Mouse (Mus musculus): ENCODE measurements at regions not wholly inside any gene's neighbourhood (a gene's known extent, or its start where the extent isn't known, plus 50 kb on each side); places are given as distances from the start of the nearest gene placed in this dataset.

DNA sequence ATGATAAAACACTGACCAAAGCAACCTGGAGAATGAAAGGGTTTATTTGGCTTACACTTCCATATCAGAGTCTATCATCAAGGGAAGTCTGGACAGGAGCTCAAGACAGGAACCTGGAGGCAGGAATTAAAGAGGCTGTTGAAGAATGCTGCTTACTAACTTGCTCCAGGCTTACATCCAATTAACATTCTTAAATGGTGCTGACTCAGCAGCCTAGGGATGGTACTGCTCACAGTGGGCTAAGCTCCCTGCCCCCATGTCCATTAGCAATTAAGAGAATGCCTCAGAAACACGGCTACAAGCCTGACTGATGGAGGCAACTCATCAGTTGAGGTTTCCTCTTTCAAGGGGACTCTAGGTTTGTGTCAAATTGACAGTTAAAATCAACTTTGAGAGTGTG, 153.3 kb upstream of the Jun start:
- no peaks in the 10 kb centered on the region for H3K36me3 ChIP-seq (ENCODE audit: control insufficient read depth, insufficient read depth, low read length)
- H3K4me1 ChIP-seq (ENCODE audit: control insufficient read depth, insufficient read depth, low read length), result no peaks in the 10 kb centered on the region
- H3K27ac ChIP-seq (ENCODE audit: control insufficient read depth, insufficient read depth, low read depth, low read length), result no peak overlapping the region
- TF ChIP-seq POLR2A (IDR thresholded peaks at IDR 0.05; ENCODE audit: control insufficient read depth, low read depth, low read length) (no peak), CTCF (IDR thresholded peaks at IDR 0.05; ENCODE audit: control insufficient read depth, insufficient read depth, insufficient replicate concordance, low read depth, low read length) (no peak)
- no peak overlapping the region for H3K4me3 ChIP-seq (ENCODE audit: control insufficient read depth, low read depth, low read length)
- H3K27me3 ChIP-seq (ENCODE audit: control insufficient read depth, insufficient read depth, low read length), result no peaks in the 10 kb centered on the region

DNA sequence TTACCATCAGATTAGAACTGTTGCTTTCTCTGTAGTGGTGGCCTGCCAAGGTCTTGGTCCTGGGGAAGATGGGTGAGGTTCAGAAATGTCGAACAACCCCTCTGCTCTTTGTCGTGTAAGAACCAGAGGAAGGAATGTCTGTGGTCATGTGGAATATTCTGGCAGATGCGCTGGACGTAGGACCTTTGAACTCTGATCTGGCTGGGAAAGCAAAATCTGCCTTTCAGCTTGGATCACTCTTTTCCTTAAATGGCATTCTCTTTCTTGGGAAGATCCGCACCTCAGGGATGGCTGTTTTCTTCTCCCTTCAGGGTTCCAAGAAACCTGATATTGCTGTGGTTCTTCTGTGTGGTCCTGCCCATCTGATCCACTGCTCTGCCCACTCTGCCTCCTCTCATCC, 155.8 kb upstream of the Jun start:
- Histone ChIP-seq H3K36me3 (ENCODE audit: control insufficient read depth, insufficient read depth, low read length) (no peaks in the 10 kb centered on the region), H3K4me1 (ENCODE audit: control insufficient read depth, insufficient read depth, low read length) (no peaks in the 10 kb centered on the region), H3K27ac (ENCODE audit: control insufficient read depth, insufficient read depth, low read depth, low read length) (no peak overlapping the region), H3K27me3 (ENCODE audit: control insufficient read depth, insufficient read depth, low read length) (no peaks in the 10 kb centered on the region), H3K4me3 (ENCODE audit: control insufficient read depth, low read depth, low read length) (no peak overlapping the region)
- TF ChIP-seq CTCF (IDR thresholded peaks at IDR 0.05; ENCODE audit: control insufficient read depth, insufficient read depth, insufficient replicate concordance, low read depth, low read length) (no peak), POLR2A (IDR thresholded peaks at IDR 0.05; ENCODE audit: control insufficient read depth, low read depth, low read length) (no peak)

DNA sequence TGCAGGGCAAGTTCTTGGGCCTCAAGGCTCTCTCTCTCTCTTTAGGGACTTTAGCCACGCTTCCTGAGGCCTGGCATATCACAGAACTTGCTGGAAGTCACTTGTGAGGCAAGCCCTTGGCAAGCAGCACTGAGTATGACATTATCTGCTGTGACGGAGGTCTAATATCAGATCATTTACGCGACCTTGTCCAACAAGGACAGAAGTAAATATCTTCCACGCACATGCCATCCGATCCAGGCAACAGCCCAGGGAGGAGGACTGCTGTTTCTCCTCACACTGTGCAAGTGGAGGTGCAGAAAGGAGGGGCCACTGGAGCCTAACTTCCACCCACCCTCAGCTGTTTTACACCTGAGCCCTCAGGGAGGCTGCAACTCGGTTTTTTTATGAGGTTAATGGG, 156.8 kb upstream of the Jun start:
- H3K36me3 ChIP-seq (ENCODE audit: control insufficient read depth, insufficient read depth, low read length), result no peaks in the 10 kb centered on the region
- H3K27me3 ChIP-seq (ENCODE audit: control insufficient read depth, insufficient read depth, low read length), result no peaks in the 10 kb centered on the region
- no peak overlapping the region for H3K4me3 ChIP-seq (ENCODE audit: control insufficient read depth, low read depth, low read length)
- H3K27ac ChIP-seq (ENCODE audit: control insufficient read depth, insufficient read depth, low read depth, low read length), result no peak overlapping the region
- H3K4me1 ChIP-seq (ENCODE audit: control insufficient read depth, insufficient read depth, low read length), result no peaks in the 10 kb centered on the region
- TF ChIP-seq POLR2A (IDR thresholded peaks at IDR 0.05; ENCODE audit: control insufficient read depth, low read depth, low read length), result no peak
- TF ChIP-seq CTCF (IDR thresholded peaks at IDR 0.05; ENCODE audit: control insufficient read depth, insufficient read depth, insufficient replicate concordance, low read depth, low read length), result no peak

DNA sequence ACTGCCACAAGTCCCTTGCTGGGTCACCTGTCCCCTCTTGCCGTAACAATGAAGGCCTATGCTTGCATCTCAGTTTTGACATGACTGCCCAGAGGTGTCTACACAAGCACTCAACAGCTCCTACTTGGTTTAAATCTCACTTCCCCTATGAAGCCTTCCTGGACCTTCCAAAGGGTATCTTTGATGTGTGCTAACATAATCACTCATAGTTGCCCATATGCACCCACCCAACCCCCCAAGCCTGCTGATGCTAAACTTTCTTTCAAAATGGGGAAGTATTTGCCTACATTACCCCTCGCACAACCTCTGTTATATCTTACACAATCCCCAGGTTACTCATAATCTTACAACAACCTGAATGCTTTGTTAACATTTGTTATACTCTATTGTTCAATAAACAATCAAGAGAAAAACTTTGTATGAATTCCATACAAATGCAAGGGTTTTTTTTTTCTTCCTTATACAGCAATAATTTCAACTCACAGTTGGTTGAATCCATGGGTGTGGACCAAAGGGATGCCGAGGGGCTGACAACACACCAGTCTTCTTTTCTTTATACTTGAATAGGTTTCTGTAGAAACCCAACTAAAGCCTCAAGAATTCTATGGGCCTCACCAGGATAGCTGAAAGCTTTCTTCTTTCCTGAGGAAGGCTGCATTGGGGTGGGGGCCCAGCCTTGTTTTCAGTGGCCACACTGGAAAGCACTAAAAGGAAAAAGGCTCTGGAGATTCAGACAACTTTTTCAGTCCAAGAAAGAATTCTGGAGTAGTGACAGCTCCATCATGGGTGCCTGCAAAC, 157.5 kb upstream of the Jun start:
- TF ChIP-seq CTCF (IDR thresholded peaks at IDR 0.05; ENCODE audit: control insufficient read depth, insufficient read depth, insufficient replicate concordance, low read depth, low read length) (no peak), POLR2A (IDR thresholded peaks at IDR 0.05; ENCODE audit: control insufficient read depth, low read depth, low read length) (no peak)
- Histone ChIP-seq H3K36me3 (ENCODE audit: control insufficient read depth, insufficient read depth, low read length) (no peaks in the 10 kb centered on the region), H3K27me3 (ENCODE audit: control insufficient read depth, insufficient read depth, low read length) (no peaks in the 10 kb centered on the region), H3K27ac (ENCODE audit: control insufficient read depth, insufficient read depth, low read depth, low read length) (no peak overlapping the region), H3K4me3 (ENCODE audit: control insufficient read depth, low read depth, low read length) (no peak overlapping the region), H3K4me1 (ENCODE audit: control insufficient read depth, insufficient read depth, low read length) (no peaks in the 10 kb centered on the region)

DNA sequence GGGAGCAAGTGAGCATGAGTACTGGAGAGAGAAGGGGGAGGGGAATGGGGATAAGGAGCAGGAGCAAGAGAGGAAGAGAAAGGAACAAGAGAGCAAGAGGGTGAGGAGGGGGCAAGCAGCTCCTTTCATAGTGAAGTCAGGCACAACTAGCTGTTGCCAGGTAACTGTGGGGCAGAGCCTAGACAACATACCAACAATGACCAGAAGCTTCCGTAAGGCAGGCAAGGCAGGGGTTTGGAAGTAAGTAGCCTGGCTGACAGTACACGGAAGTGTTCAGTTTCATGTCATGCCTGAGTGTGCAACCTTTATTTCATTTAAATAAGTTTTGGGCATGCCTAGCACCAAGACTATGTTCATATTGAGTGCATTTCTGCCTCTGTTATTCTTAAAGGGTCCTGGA, 160.5 kb upstream of the Jun start:
- TF ChIP-seq CTCF (IDR thresholded peaks at IDR 0.05; ENCODE audit: control insufficient read depth, insufficient read depth, insufficient replicate concordance, low read depth, low read length) (no peak), POLR2A (IDR thresholded peaks at IDR 0.05; ENCODE audit: control insufficient read depth, low read depth, low read length) (no peak)
- Histone ChIP-seq H3K27ac (ENCODE audit: control insufficient read depth, insufficient read depth, low read depth, low read length) (no peak overlapping the region), H3K4me1 (ENCODE audit: control insufficient read depth, insufficient read depth, low read length) (no peaks in the 10 kb centered on the region), H3K27me3 (ENCODE audit: control insufficient read depth, insufficient read depth, low read length) (no peaks in the 10 kb centered on the region), H3K4me3 (ENCODE audit: control insufficient read depth, low read depth, low read length) (no peak overlapping the region), H3K36me3 (ENCODE audit: control insufficient read depth, insufficient read depth, low read length) (no peaks in the 10 kb centered on the region)

DNA sequence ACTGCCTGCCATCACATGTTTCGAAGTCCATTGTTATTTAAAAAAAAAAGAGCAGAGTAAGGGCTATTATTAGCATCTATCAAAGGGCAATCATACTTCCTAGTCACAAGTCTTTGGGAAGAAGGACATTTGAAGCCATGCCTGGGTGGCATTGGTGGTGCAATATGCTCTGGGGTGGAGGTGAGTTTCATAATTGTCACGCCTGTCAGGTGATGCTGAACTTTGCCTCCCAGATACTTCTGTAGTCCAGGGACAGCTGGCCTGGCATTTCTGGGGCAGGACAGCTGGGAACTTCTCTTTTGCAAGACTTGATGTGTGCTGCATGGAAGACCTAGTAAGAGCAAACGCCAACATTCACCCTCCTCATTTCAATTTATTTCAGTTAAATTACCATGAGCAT, 161.0 kb upstream of the Jun start:
- Histone ChIP-seq H3K4me3 (ENCODE audit: control insufficient read depth, low read depth, low read length) (no peak overlapping the region), H3K27ac (ENCODE audit: control insufficient read depth, insufficient read depth, low read depth, low read length) (no peak overlapping the region), H3K27me3 (ENCODE audit: control insufficient read depth, insufficient read depth, low read length) (no peaks in the 10 kb centered on the region), H3K36me3 (ENCODE audit: control insufficient read depth, insufficient read depth, low read length) (no peaks in the 10 kb centered on the region), H3K4me1 (ENCODE audit: control insufficient read depth, insufficient read depth, low read length) (no peaks in the 10 kb centered on the region)
- no peak for TF ChIP-seq POLR2A (IDR thresholded peaks at IDR 0.05; ENCODE audit: control insufficient read depth, low read depth, low read length)
- TF ChIP-seq CTCF (IDR thresholded peaks at IDR 0.05; ENCODE audit: control insufficient read depth, insufficient read depth, insufficient replicate concordance, low read depth, low read length), result no peak

DNA sequence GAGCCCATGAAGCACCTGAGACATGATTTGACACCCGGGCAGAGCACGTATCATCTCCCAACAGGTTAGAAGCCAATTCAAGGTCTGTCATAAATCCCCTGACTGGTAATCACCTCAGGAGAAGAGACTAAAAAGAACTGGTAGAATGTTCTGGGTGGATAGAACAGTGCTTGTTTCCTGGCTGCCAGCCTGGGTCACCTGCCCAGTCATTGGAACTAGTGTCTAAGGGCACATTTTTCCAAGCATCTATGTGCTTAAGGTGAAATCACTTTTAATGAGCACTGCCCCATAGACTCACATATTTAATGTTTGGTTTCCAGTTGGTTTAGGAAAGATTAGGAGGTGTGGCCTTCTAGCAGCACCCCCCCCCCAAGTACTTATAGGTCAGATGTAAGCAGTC, 162.0 kb upstream of the Jun start:
- no peaks in the 10 kb centered on the region for H3K36me3 ChIP-seq (ENCODE audit: control insufficient read depth, insufficient read depth, low read length)
- H3K4me1 ChIP-seq (ENCODE audit: control insufficient read depth, insufficient read depth, low read length), result no peaks in the 10 kb centered on the region
- no peaks in the 10 kb centered on the region for H3K27me3 ChIP-seq (ENCODE audit: control insufficient read depth, insufficient read depth, low read length)
- TF ChIP-seq CTCF (IDR thresholded peaks at IDR 0.05; ENCODE audit: control insufficient read depth, insufficient read depth, insufficient replicate concordance, low read depth, low read length) (no peak), POLR2A (IDR thresholded peaks at IDR 0.05; ENCODE audit: control insufficient read depth, low read depth, low read length) (no peak)
- no peak overlapping the region for H3K4me3 ChIP-seq (ENCODE audit: control insufficient read depth, low read depth, low read length)
- no peak overlapping the region for H3K27ac ChIP-seq (ENCODE audit: control insufficient read depth, insufficient read depth, low read depth, low read length)

Measured in testis, adult 2 months (tissue).